Mouse (Mus musculus) embryonic facial prominence, embryonic 13.5 days (tissue): ENCODE results near the gene Ucn2. TPM values are rescaled to one million over a fixed set of nuclear protein-coding genes. Genes with fewer than 3 reads are reported as not detected.

Source experiments
- ATAC-seq: fragments of 200-750 bp; cut with Nextera tagmentation; 2 replicates; pipeline ENCODE4 v1.8.0; 2017; ENCODE audit warnings: low read depth; ENCODE audit not compliant: insufficient number of reproducible peaks, insufficient read depth, low FRiP score, low TSS enrichment
- H3K27ac ChIP-seq: fragments of 300-500 bp; sonication (generic); 2 replicates; pipeline ENCODE4 v1.5.1; 2015; ENCODE audit warnings: moderate library complexity, mild to moderate bottlenecking, inconsistent platforms
- H3K27me3 ChIP-seq: fragments of 300-500 bp; sonication (generic); 2 replicates; pipeline ENCODE4 v1.6.1; 2015; ENCODE audit warnings: mild to moderate bottlenecking, inconsistent platforms
- H3K36me3 ChIP-seq: fragments of 300-500 bp; sonication (generic); 2 replicates; pipeline ENCODE4 v1.6.1; 2015; ENCODE audit warnings: mild to moderate bottlenecking, inconsistent platforms
- H3K4me1 ChIP-seq: fragments of 300-500 bp; sonication (generic); 2 replicates; pipeline ENCODE4 v1.6.1; 2015; ENCODE audit warnings: inconsistent platforms
- H3K4me2 ChIP-seq: fragments of 300-500 bp; sonication (generic); 2 replicates; pipeline ENCODE4 v1.6.1; 2015; ENCODE audit warnings: moderate library complexity, mild to moderate bottlenecking, inconsistent platforms
- H3K4me3 ChIP-seq: fragments of 300-500 bp; sonication (generic); 2 replicates; pipeline ENCODE4 v1.5.1; 2015; ENCODE audit warnings: mild to moderate bottlenecking, inconsistent platforms
- H3K9ac ChIP-seq: fragments of 300-500 bp; sonication (generic); 2 replicates; pipeline ENCODE4 v1.6.1; 2015; ENCODE audit warnings: mild to moderate bottlenecking, inconsistent platforms
- H3K9me3 ChIP-seq: fragments of 300-500 bp; sonication (generic); 2 replicates; pipeline ENCODE4 v1.6.1; 2016; ENCODE audit warnings: inconsistent platforms
- WGBS: fragments of 180-500 bp; shearing (Covaris S2); methylation state at CpG from one replicate; pipeline ENCODE4 v1.1.7; 2015; ENCODE audit warnings: mixed read lengths; 5-methylcytosine and 5-hydroxymethylcytosine counted together
- polyA plus RNA-seq: library from polyadenylated mRNA; unstranded; fragments of >200 nt; fragmentation: Nextera tagmentation; extraction: Ambion mirVana; gene quantifications from 2 replicates; pipeline ENCODE4 v1.2.1, GENCODE M21; 2015

Gene Ucn2
- polyA plus RNA-seq, 1 experiment from 2014 or later: 0.83 TPM

- Histone ChIP-seq H3K27me3 (no peaks in the 10 kb centered on the region), H3K9me3 (no peaks in the 10 kb centered on the region), H3K4me3 (no peak overlapping the region), H3K9ac (no peak overlapping the region), H3K4me1 (no peaks in the 10 kb centered on the region), H3K36me3 (peaks cover 68% of the 10 kb centered on the region), H3K27ac (no peak overlapping the region), H3K4me2 (no peak overlapping the region)
- 85% methylated on average over 8 of the region's 8 CpGs for WGBS
- ATAC-seq: no peak
Measured at GRCm38 (mm10) chr9:108970623-108971022, 15.2 kb upstream of the Ucn2 start.

- Histone ChIP-seq H3K4me3 (no peak overlapping the region), H3K9ac (no peak overlapping the region), H3K4me1 (no peaks in the 10 kb centered on the region), H3K4me2 (no peak overlapping the region), H3K9me3 (no peaks in the 10 kb centered on the region), H3K27me3 (no peaks in the 10 kb centered on the region), H3K36me3 (peaks cover 64% of the 10 kb centered on the region), H3K27ac (no peak overlapping the region)
- WGBS: 73% methylated on average over 9 of the region's 9 CpGs
- no peak for ATAC-seq
Measured at GRCm38 (mm10) chr9:108976483-108976882, 9.3 kb upstream of the Ucn2 start.

GRCm38 (mm10) chr9:108977966-108978365, 7.8 kb upstream of the Ucn2 start:
- Histone ChIP-seq H3K4me3 (no peak overlapping the region), H3K27me3 (no peaks in the 10 kb centered on the region), H3K4me1 (no peaks in the 10 kb centered on the region), H3K4me2 (no peak overlapping the region), H3K9ac (no peak overlapping the region), H3K9me3 (no peaks in the 10 kb centered on the region), H3K36me3 (peaks cover 65% of the 10 kb centered on the region), H3K27ac (no peak overlapping the region)
- ATAC-seq: no peak
- WGBS: 82% methylated on average over 7 of the region's 7 CpGs

GRCm38 (mm10) chr9:108982498-108982897, 3.3 kb upstream of the Ucn2 start:
- Histone ChIP-seq H3K4me2 (no peak overlapping the region), H3K27me3 (no peaks in the 10 kb centered on the region), H3K9ac (no peak overlapping the region), H3K9me3 (no peaks in the 10 kb centered on the region), H3K4me1 (peaks cover 2% of the 10 kb centered on the region), H3K27ac (no peak overlapping the region), H3K4me3 (no peak overlapping the region), H3K36me3 (peaks cover 45% of the 10 kb centered on the region)
- WGBS: 83% methylated on average over 8 of the region's 8 CpGs
- no peak for ATAC-seq

- no peak overlapping the region for H3K27ac ChIP-seq
- H3K27me3 ChIP-seq: no peaks in the 10 kb centered on the region
- ATAC-seq: no peak
- no peak overlapping the region for H3K4me2 ChIP-seq
- H3K36me3 ChIP-seq: peaks cover 39% of the 10 kb centered on the region
- peaks cover 9% of the 10 kb centered on the region for H3K4me1 ChIP-seq
- no peak overlapping the region for H3K4me3 ChIP-seq
- 81% methylated on average over 9 of the region's 9 CpGs for WGBS
- no peak overlapping the region for H3K9ac ChIP-seq
- H3K9me3 ChIP-seq: no peaks in the 10 kb centered on the region
Measured at GRCm38 (mm10) chr9:108983209-108983608, 2.6 kb upstream of the Ucn2 start.

- Histone ChIP-seq H3K4me2 (peak overlapping the region; percentile 54), H3K27ac (no peak overlapping the region), H3K27me3 (no peaks in the 10 kb centered on the region), H3K9me3 (no peaks in the 10 kb centered on the region), H3K36me3 (peaks cover 12% of the 10 kb centered on the region), H3K4me3 (peak overlapping the region; percentile 29), H3K9ac (0 out of 2 replicates have a peak overlapping the region, but pooled peaks have one; percentile 40), H3K4me1 (peaks cover 48% of the 10 kb centered on the region)
- ATAC-seq: no peak
- WGBS: 20% methylated on average over 15 of the region's 15 CpGs
Measured at GRCm38 (mm10) chr9:108987704-108988350, 2.0 kb downstream of the Ucn2 start.

- no peaks in the 10 kb centered on the region for H3K27me3 ChIP-seq
- H3K4me3 ChIP-seq: no peak overlapping the region
- H3K36me3 ChIP-seq: peaks cover 9% of the 10 kb centered on the region
- WGBS: 75% methylated on average over 4 of the region's 4 CpGs
- peaks cover 56% of the 10 kb centered on the region for H3K4me1 ChIP-seq
- ATAC-seq: no peak
- peak overlapping the region; percentile 15; the same call in 1 of the 2 replicates for H3K4me2 ChIP-seq
- H3K27ac ChIP-seq: peak overlapping the region; percentile 95
- H3K9ac ChIP-seq: no peak overlapping the region
- H3K9me3 ChIP-seq: no peaks in the 10 kb centered on the region
Measured at GRCm38 (mm10) chr9:108989802-108990461, 4.1 kb downstream of the Ucn2 start.

- Histone ChIP-seq H3K4me3 (no peak overlapping the region), H3K9me3 (no peaks in the 10 kb centered on the region), H3K27ac (peak overlapping the region; percentile 95), H3K9ac (no peak overlapping the region), H3K36me3 (peaks cover 9% of the 10 kb centered on the region), H3K4me1 (peaks cover 62% of the 10 kb centered on the region), H3K27me3 (no peaks in the 10 kb centered on the region), H3K4me2 (peak overlapping the region; percentile 87; the same call in 1 of the 2 replicates)
- no peak for ATAC-seq
- 29% methylated on average over 7 of the region's 7 CpGs for WGBS
Measured at GRCm38 (mm10) chr9:108990462-108990820, 4.6 kb downstream of the Ucn2 start.

GRCm38 (mm10) chr9:108991428-108992084, 5.7 kb downstream of the Ucn2 start, which contains the start of gene Pfkfb4:
Pfkfb4 (plus strand) TSS chr9:108991778.
- peaks cover 70% of the 10 kb centered on the region for H3K4me1 ChIP-seq
- peak within 1 kb of the TSS; percentile 80 for H3K9ac ChIP-seq
- H3K9me3 ChIP-seq: no peaks in the 10 kb centered on the region
- ATAC-seq: peak; percentile 95
- peak within 1 kb of the TSS; percentile 95 for H3K27ac ChIP-seq
- peak within 1 kb of the TSS; percentile 63 for H3K4me3 ChIP-seq
- no peaks in the 10 kb centered on the region for H3K27me3 ChIP-seq
- 2% methylated on average over 31 of the region's 31 CpGs for WGBS
- peak within 1 kb of the TSS; percentile 87 for H3K4me2 ChIP-seq
- H3K36me3 ChIP-seq: peaks cover 2% of the 10 kb centered on the region; the same call in 1 of the 2 replicates

GRCm38 (mm10) chr9:108992085-108992469, 6.3 kb downstream of the Ucn2 start:
- Histone ChIP-seq H3K27ac (peak overlapping the region; percentile 95), H3K27me3 (no peaks in the 10 kb centered on the region), H3K9ac (peak overlapping the region; percentile 80), H3K4me3 (peak overlapping the region; percentile 63), H3K4me1 (peaks cover 70% of the 10 kb centered on the region), H3K4me2 (peak overlapping the region; percentile 87), H3K36me3 (no peaks in the 10 kb centered on the region), H3K9me3 (no peaks in the 10 kb centered on the region)
- 9% methylated on average over 18 of the region's 18 CpGs for WGBS
- ATAC-seq: peak; percentile 4; the same call in 1 of the 2 replicates

GRCm38 (mm10) chr9:108992620-108993361, 7.0 kb downstream of the Ucn2 start:
- Histone ChIP-seq H3K9ac (peak overlapping the region; percentile 80), H3K36me3 (no peaks in the 10 kb centered on the region), H3K4me3 (peak overlapping the region; percentile 63), H3K27ac (no peak overlapping the region), H3K9me3 (no peaks in the 10 kb centered on the region), H3K4me1 (peaks cover 65% of the 10 kb centered on the region), H3K4me2 (peak overlapping the region; percentile 87), H3K27me3 (no peaks in the 10 kb centered on the region)
- 84% methylated on average over 9 of the region's 9 CpGs for WGBS
- no peak for ATAC-seq
